Mouse (Mus musculus) mouse embryonic stem cell (cell line): ENCODE results near the gene Cip2a.

Experiments
- in situ Hi-C, 2 experiments: fragments of 300-500 bp; cut with MboI; formaldehyde crosslinking; loops; 1 replicate in 1 of 2; 3 replicates in 1 of 2; pipeline ENCODE4 v1.14.3; 2019 to 2020; ENCODE audit warnings: low sequenced_read_pairs in 2 of 2, low pct_unique_long_range_greater_than_20kb in 1 of 2, mixed read lengths in 1 of 2; ENCODE audit not compliant: unreplicated experiment in 1 of 2

The Cip2a gene

DNA sequence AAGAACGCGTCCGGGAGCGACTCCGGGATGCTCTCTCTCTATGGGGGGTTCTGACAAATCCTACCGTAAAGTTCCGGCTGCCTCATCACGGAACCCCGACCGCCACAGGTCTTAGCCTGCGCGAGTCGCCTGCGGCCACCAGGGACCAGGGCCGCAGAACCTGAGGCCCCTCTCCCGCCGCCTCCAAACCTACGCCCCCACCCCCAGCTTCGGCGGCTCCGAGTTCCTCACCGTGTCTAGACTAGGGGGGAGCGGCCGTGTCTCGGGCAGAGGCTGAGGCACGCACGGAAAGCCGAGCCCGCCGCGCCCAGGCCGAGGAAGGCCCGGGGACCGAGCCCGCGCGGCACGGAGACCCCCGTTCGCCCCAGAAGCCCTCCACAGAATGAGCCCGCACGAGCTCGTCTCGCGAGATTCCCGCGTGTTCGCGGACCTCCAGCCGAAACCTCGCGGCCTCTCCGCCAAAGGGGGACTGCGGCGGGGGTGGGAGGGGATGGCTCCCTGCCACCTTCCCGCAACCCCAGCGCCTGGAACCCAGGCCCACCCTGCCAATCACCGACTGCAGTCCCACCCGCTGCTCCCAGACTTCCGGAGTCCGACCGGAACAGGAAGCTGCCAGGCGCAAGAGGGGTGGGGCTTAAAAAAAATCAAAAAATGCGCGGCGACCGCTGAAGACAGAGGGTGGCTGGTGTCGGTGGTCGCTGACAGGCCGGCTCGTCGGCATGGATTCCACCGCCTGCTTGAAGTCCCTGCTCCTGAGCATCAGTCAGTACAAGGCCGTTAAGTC lies at the start of gene Cip2a, which contains the start of gene Dzip3:
Cip2a (plus strand) TSS at position 627 of the 784 bp plus-strand sequence.
Dzip3 (minus strand) TSS at position 607 of the 784 bp plus-strand sequence.
- in situ Hi-C loops, result no loop called here

DNA sequence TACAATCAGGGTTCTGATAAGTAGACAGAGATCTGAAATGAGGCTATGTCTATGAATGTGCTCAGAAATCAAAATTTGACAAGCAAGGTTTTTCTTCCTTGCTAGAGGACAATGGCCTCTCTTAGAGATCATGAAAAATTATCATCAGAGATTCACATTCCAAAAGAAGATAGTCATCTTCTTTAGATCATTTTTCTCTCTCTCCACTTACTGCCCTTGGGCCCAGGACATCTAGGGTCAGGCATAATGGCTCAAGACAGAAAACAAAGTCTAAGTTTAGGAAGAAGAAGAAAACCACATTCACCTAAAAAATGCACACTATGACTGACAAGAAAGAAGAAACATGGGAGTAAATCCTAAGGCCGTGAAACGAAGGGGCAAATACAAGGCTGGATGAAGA lies 21.0 kb upstream of the Cip2a start:
- in situ Hi-C loops, result no loop called here

DNA sequence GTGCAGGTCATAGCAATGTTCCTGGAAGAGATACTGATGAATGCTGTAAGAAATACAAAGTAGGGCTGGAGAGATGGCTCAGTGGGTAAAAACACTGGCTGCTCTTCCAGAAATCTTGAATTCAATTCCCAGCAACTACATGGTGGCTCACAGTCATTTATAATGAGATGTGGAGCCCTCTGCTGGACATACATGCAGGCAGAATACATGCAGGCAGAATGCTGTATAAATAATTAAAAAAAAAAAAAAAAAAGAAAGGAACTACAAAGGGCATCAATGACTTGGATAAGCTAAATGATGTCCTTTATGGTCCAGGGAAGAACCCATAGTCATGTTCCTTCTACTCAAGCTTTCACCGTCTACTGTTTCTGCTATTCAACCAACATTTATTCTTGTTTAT lies 20.4 kb upstream of the Cip2a start:
- in situ Hi-C loops, result no loop called here

GRCm38 (mm10) chr16:48979965-48980364 lies 14.0 kb upstream of the Cip2a start:
- in situ Hi-C loops, result no loop called here

DNA sequence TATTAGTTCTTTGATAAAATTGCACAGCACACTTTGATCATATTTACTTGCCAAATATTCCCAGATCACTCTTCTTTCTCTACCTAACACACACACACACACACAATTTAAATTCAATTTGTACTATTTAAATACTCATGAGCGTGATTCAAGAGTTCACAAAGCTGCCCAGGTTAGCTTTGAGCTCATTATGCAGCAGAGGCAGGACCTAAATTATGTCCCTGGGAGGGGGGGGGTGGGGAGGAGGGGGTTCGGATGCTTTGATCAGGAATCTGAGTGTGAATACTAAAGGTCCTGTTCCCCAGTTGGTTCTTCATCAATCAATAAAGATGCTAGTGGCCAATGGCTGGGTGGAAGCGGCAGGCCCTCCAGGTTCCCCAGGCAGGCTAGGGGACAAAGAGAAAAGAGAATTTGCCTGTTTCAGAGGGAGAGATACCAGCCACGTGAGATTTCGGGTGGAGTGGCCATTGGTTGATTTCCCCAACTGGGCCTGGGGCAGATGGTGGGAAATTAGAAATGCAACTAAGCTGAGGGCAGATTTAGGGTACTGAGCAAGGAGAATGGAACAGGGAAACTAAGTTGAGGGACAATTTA lies 8.9 kb upstream of the Cip2a start:
- in situ Hi-C loops, result no loop called here

DNA sequence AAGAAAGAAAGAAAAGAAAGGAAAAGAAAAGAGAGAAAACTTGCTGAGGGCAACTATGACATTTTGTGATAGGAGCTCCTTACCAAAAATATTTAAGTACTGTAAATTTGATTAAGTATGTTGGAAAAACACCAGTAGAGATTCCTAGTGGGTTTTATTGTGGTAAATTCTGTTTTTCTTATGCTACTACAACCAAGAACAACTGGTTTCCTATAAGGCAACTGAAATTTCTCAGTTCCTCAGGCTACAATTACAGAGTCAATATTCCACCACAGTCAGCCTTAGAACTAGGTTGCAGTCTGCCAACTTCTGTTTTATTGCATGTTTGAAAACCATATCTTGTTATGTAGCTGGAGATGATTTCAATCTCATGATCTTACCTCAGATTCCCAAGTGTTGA lies 4.3 kb upstream of the Cip2a start:
- in situ Hi-C loops, result no loop called here

DNA sequence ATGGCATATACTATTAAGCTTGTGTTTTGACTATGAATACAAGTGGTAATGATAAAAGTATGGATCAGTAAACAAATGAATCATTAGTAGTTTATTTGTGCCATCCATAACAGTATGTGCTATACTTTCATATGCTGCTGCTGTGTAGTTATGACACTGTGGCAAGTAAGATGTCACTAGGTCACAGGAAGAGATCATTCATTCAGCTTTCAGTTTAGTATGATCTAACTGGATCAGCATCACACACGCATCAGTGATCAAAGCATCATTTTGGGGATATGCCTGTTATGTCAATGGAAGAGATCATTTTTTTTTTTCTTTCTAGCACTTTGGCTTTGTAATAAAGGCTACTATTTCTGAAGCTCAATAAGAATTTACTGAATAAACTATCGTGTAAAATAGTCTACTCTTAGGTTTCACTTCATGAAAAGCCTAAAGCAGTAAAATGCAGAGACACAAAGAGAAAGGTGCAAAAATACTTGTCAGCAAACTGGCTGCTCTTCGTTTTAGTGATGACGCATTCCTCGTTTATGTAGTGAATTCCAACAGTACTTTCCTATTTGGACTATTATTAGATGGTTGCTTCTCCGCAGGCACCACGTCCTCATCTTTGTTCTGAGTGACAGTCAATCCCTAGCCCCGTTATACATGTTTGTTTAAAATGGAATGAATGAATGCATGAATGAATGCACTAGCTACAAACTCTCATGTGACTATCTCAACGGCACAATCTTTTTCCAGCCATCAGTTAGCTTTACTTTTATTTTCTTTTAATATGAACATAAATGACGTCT lies 1.4 kb upstream of the Cip2a start:
- in situ Hi-C loops, result no loop called here

GRCm38 (mm10) chr16:48993231-48993558 lies 790 bp upstream of the Cip2a start:
- in situ Hi-C loops, result no loop called here

DNA sequence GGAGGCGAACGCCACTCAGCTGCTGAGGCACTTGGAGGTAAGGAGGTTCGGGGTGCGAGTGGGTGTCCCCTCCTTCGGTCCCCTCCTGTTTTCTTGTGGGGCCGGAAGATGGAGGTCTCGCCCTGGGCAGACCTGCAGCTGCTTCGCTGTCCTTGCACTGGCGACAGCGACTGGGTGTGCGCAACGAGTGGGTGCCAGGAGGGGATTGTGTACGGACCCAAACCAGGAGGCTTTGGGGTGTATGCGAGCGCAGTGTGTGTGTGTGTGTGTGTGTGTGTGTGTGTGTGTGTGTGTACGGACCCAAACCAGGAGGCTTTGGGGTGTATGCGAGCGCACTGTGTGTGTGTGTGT lies 333 bp downstream of the Cip2a start:
- in situ Hi-C loops, result no loop called here

GRCm38 (mm10) chr16:49004151-49004550 lies 10.2 kb downstream of the Cip2a start:
- in situ Hi-C loops, result no loop called here

DNA sequence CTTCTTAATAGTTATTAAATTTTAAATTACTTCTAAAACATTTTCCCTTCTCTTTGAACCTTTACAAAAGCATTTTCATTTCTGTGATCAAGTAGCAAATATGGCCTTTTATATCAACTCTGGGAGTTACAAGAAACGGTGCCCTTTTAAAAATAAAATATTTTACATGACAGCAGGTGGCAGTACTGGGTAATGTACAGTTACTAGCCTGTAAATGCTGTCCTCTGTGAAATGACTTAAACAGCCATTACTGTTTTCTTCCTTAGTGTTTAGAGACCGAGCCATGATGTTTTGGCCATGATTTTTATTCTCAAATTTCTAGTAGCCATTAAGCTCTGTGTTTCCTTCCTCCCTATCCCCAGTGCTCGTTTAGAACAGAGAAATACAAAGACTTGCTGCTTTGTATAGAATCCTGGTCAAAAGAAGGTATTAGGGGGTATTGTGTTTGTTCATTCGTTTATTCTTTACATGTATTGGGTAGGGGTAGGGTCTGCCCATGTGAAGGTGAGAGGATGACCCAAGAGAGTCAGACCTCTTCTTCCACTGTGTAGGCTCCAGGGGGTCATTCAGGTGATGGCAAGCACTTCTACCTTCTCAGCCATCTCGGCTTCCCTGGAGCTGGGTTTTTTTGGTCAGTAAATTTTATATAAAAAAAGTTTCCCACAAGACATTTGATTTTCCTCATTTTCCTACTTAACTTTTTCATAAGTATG lies 22.8 kb downstream of the Cip2a start:
- in situ Hi-C loops, result no loop called here

- in situ Hi-C loops, result no loop called here
Measured at GRCm38 (mm10) chr16:49035852-49036251, 41.9 kb downstream of the Cip2a start.

GRCm38 (mm10) chr16:49037771-49038170 lies 43.8 kb downstream of the Cip2a start:
- in situ Hi-C loops, result no loop called here

DNA sequence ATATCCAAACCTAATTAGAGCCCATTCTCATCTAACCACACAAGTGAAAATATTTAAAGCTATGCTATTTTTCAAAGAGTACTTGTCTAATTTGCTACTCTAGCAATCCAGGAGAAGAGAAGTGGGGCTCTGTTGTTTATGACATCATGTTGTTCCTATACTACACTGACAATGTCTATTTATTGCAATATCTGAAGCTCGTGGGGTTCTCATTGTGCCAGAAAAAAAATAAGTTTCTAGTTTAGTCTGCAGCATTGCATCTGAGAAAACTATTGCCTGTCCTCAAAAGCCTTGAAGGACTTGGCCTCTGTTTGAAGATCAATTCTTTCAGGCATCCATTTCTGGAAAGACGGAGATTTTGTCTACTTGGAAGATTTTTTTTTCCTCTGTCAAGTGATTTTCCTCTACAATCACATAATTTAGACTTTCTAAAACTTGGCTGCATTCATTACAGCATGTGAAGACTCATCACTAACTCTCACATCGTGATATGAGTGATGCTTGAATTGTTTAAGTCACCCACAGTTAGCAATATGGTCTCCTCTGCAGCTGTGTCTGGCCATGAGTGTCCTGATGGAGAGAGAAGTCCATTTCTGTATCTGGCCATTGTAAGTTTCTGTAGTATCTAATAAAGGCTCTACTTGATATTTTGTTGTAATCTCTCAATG lies 46.7 kb downstream of the Cip2a start:
- in situ Hi-C loops, result no loop called here

GRCm38 (mm10) chr16:49049214-49049613 lies 55.2 kb downstream of the Cip2a start:
- in situ Hi-C loops, result no loop called here

DNA sequence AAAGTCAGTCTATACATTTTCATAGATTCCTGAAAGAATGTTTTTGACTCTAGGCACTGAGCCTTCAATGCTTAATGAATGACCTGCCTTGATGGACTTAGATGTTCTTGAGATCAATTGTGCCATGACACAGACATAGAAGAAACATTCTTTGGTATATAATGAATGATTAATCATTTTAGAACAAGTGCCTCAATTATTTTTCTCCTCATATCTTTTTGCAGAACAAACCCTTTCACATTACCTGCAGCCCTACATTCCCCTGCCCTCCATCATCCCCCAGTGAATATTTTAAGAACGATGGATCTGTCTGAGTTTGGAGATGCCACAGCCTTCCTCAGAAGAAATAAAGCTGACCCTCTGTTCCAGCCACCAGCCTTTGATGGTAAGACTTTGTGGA lies 63.2 kb downstream of the Cip2a start, which contains the start of gene Myh15:
Myh15 (plus strand) TSS at position 301 of the 400 bp plus-strand sequence.
- in situ Hi-C loops, result no loop called here
